Mouse (Mus musculus): ENCODE measurements around the gene Atp2b2.

Atp2b2 gene

GRCm38 (mm10) chr6:114011976-114012375 lies 30.4 kb downstream of the Atp2b2 start:
- DNase-seq, result no peak

DNA sequence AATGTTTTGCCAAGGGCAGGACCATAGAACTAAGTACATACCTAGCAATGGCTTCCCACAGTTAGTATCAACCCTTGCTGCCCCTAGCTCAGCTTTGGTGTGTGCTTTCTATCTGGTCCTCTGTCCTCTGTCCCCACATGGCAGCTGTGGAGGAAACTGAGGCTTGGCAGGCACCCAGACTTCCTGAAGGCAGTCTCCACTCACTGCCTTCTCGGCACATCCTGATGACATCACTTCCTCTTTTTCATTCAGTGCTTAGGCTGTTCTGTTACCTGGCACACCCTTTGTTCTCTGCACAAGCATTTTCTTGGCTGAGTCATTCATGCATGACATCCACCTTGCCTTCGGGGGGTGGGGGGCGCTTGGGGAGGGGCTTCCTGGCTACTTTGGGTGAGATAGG lies 38.6 kb downstream of the Atp2b2 start:
- DNase-seq, result no peak

- no peak for DNase-seq
Measured at GRCm38 (mm10) chr6:114000928-114001327, 41.5 kb downstream of the Atp2b2 start.

DNA sequence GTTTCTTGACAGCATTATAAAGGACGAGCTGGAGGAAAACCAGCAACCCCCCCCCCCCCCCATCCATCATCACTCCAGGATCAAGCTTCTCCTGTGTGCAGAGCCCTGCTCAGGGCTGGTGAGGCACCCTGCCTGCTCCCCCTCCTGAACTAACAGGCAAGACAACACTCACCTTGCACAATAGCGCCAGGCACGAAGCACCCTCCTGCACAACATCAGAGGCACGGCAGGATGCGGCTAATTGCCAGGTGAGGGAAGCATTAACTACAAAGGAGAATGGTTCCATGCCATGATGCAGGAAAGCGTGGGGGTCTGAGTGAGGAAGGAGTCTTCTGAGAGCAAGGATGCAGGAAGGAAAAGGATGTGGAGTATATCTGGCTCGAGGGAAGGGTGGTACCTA lies 42.1 kb downstream of the Atp2b2 start:
- DNase-seq, result no peak

DNA sequence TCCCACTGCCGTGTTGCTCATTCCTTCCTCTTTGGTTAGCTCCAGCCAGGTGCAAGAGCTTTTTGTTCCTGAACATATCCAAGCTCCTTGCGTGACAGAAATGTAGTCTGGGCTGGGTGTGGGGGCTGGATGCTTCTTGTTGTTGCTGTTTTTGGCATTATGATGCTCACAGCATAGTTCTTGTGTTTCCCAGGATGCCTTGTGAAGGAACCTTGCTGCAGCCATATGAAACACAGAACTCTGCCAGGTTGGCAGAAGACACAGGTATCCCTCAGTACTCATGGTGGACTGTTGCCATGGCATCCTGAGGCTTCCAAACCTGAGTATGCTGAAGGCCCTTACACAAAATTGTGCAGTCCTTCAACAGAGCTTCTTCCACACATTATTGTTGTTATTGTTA lies 44.0 kb downstream of the Atp2b2 start:
- no peak for DNase-seq

DNA sequence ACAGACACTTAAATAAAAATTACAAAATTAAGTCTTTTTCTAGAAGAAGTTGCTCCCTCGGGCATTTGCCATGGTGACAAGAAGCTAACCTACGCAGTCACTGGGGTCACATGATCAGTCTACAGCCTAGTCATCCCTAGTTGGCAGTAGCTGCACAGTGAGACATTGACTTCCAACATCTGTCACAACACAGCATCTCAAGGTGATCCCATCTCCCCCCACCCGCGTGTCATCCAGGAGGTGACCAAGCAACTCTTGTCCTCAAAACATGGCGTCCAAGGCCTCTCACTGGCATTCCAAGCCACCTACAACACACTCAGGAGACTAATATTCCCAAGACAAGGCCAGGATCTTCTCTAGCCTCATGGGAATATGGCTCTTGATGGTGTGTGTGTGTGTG lies 48.2 kb downstream of the Atp2b2 start:
- no peak for DNase-seq

DNA sequence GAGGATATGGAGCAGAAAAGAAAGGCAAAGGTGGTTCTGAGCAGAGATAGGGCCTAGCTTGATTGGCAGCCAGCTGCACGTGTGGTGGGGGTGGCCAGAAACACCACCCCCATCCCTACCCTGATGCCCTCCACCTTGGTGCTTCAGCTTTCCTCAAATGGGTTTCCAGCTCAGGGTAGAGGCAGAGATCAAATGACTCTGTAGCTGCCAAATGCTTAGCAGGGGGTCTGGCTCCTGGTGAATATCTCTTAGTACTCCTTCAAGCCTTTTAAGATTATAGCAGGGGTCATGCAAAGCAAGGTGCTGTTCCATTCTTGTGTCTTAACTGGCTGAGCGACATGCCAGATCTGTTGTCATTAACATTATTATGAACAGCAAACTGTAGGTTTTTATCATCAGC lies 50.3 kb downstream of the Atp2b2 start:
- no peak for DNase-seq

DNA sequence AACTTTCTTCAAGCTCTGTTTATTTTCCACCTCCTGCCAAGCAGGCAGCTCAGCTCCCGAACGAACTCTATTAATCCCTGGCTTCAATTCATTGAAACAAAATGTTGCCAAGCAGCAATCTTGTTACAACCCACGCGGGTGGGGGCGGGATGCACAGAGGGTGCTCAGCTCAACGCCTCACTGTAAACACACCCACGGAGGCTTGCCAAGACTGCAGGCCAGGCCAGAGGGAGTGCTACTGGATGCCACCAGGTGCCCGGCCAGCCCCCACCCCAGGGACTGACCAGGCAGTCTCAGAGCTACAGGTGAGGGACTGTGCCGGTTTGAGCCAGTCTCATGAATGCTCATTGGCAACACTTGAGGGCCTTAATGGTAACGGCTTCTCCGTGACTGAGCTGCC lies 50.9 kb downstream of the Atp2b2 start:
- peak; percentile 62 for DNase-seq

GRCm38 (mm10) chr6:113990044-113990443 lies 52.4 kb downstream of the Atp2b2 start:
- DNase-seq, result no peak

DNA sequence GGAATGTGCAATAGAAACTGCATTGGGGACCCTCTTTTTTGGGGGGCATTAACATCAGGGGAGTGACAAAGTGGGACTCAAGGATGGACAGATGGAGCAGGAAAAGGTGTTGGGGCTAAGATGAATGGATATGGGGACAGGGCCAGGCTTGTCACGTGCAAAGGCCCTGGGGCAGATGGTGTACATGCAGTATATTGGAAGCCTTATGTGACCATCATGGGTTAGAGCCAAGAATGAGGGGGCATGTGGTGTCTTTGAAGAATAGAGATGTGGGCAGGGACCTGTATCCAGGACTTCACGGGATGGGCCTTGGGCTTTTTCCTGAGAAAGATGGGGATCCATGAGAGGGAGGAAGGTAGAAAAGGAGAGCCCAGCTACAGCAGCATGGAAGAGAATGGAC lies 53.9 kb downstream of the Atp2b2 start:
- no peak for DNase-seq

- peak; percentile 38 for DNase-seq
Measured at GRCm38 (mm10) chr6:113986671-113987070, 55.7 kb downstream of the Atp2b2 start.

DNA sequence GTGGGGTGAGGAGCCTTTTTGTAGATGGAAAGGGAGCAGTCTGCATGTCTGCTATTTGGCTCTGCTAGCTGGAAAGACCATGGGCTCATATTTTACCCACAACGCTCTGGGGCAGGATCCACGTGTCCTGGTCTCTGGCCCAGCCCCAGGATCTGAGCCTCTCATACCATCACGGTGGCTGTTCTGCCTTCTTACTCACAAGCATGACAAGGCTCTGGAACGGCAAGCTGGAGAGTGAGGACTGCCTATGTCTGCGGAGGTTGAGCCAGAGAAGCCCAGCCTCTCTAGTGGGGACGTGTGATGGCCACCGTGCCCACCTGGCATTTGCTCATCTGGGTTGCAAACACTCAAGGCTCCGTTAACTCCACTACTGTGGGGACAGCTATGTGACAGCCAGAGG lies 63.7 kb downstream of the Atp2b2 start:
- DNase-seq, result no peak

DNA sequence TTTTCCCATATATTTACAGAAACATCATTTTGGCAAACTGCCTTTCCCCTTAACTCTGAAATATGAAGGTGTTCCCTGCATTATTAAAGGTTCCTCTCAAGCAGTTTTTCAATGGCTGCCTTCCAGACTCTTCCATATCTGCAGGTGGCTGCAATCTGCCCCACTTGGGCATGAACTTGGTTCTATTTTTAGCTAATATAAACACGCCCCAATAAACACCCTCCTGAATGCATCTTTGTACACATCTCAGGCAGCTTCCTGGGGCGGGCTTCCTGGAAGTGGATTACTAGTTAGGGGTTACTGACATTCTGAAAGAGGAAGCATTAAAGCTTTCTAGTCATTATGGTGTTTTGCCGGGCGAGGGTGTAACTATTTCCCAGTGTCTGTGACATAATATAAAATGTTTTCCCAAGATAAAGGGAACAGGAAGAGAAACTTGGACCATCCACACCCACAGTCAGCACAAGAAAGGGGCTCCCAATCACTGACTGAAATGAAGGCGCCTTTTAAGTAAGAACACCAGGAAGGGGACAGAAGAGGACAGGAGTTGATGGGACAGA lies 64.2 kb downstream of the Atp2b2 start:
- DNase-seq, result no peak

DNA sequence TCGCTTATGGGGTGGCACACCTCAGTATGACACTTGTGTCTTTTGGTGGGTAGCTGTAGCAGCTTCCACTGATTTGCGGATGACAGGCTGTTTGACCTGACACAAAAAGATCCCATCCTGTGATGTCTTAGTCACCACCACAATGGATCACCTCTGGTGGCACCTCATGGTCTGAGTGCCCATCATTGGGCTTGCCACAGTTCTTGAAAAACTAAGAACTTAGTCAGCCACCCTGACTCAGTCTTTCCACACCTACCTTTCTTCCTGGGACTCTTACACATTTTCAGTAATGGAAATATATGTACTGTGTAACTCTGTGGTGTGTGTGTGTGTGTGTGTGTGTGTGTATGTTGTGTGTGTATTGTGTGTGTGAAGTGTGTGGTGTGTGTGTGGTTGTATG lies 71.5 kb downstream of the Atp2b2 start:
- DNase-seq, result no peak

- peak; percentile 39 for DNase-seq
Measured at GRCm38 (mm10) chr6:113970464-113970863, 71.9 kb downstream of the Atp2b2 start.

DNA sequence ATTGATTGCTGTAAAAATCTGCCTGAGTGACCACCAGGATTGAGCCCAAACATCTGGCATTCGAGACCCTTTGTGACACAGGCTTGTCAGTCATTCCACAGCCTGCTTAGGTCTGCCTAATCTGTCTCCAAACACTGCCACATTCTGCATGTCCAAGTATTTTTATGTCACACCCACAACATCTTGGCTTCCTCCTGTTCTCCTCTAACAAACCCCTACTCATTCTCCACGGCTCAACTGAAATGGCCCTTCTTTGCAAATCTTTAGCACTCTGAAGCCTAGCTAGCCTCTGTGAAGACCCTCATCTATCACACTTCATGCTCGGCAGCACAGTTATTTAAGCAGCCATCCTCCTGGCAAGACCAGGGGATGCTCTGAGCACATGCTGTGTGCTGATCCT lies 72.7 kb downstream of the Atp2b2 start:
- no peak for DNase-seq

DNA sequence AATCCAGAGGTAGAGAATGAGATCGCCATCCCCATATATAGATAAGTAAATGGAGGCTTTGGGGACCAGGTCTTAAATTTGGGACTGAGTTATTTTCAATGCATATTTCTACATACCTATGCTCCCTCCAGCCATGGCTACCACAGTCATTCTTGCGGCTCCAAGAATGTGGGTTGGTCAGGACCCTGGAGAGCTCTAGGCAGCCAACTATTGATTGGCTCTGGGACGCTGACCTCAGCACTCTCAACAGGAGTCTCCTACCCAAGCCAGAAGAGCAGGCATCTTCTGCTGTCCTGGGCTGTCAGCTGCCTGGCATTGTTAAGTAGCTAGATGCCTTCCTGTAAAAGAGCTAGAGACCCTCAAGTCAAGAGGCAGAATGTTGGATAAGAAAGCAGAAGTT lies 79.6 kb downstream of the Atp2b2 start:
- DNase-seq, result no peak

DNA sequence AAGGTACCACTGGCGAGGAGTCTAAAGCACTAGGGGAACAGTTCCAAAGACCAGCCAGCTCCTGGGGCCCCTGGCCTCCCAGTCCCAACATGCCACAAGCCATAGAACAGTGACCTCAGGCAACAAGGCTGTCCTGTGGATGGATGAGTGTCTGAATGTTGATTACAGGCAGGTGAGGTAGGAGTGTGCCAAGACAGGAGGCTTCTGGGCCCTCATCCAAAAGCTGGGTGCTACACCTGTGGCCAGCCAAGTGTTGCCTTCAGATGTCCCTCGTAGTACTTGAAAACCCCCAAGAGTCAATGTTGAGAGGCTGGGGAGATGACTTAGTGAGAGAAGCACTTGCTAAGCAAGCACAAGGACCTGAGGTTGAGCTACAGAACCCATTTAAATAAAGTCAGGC lies 80.8 kb downstream of the Atp2b2 start:
- no peak for DNase-seq

DNA sequence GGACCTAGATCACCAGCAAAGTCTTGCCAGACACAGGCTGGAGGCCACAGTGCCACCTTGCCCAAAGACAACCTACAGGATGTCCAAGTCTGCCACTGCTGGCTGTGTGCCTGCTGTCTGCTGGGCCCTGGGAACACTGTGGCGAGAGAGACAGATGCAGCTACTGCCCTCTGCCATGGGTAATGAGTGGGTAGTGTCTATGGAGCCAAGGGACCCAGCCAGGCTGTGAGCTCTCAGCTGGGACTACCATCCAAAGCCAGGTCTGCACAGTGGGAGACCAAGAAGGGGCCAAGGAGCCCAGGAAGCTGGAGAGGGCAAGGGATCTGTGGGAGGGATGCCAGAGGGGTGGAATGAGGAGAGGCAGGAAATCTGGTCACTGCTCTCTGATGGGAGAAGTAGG lies 83.1 kb downstream of the Atp2b2 start:
- no peak for DNase-seq

- DNase-seq, result no peak
Measured at GRCm38 (mm10) chr6:113958714-113959113, 83.7 kb downstream of the Atp2b2 start.

GRCm38 (mm10) chr6:113958003-113958402 lies 84.4 kb downstream of the Atp2b2 start:
- no peak for DNase-seq

DNA sequence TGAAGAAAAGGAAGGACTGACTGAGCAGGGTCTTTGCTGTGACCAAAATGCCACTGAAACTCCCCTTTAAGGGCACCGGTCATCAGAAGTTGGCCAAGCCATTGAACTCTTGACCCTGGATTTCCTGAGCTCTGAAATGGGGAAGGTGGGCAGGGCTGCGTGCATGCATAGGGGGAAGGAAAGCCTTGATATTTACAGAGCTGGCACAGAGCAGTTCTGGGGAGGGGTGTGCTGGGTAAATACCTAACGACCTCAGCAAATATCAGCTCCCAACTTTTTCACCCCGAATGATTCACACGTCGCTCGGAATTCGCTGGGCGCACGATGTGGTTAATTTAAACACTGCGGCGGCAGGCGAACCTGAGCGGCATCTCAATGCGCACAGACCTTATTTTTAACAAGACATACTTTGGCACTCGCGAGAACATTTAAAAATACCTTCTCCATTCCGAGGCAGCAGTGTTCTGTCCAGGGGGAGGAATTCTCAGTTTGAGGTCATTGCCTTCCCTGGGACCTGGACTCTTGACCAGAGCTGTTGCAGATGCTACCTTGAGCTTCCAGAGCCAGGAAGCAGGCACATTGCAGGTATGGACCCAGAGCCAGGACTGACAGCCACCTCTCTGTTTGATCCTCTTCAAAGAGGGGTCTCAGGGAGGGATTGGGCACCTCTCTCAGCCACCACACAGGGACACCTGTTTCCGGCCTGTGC lies 85.0 kb downstream of the Atp2b2 start:
- peak; percentile 45 for DNase-seq

DNA sequence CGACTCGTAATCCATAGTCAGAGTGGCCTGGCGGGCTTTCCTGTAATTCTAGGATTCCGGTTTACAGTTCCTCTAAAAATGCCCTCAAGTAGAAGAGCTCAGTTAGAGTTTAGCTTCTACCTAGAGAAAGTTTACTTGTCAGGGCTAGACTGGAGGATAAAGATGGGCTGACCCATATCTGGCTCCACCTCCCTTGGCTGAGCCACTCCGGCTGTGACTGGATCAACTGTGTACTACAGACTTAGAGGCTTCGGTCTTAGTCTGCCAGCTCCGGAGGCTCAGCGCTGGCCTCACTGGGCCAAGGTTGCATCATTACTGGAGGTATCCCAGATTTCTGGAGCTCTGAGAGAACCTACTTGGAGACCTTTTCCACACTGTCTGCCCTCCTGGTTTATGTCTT lies 94.9 kb downstream of the Atp2b2 start:
- DNase-seq, result no peak

- DNase-seq, result no peak
Measured at GRCm38 (mm10) chr6:113942355-113942754, 100.1 kb downstream of the Atp2b2 start.

GRCm38 (mm10) chr6:113941324-113941723 lies 101.1 kb downstream of the Atp2b2 start:
- DNase-seq, result no peak

Measured in right cerebral cortex, postnatal 14 days (tissue).